Mouse (Mus musculus) spleen, adult 2 months (tissue): ENCODE measurements around the gene Il6ra.

ENCODE experiments used
- CTCF ChIP-seq: fragments of 200-500 bp; IDR thresholded peaks from 2 replicates; pipeline ENCODE4 v1.5.1; 2011; ENCODE audit warnings: mild to moderate bottlenecking, inconsistent platforms; ENCODE audit not compliant: insufficient read depth, insufficient read length, insufficient replicate concordance; ENCODE audit errors: extremely low read depth
- POLR2A ChIP-seq: fragments of 200-500 bp; IDR thresholded peaks from 2 replicates; pipeline ENCODE4 v1.6.1; 2011; ENCODE audit warnings: low read depth, low read length, inconsistent platforms

DNA sequence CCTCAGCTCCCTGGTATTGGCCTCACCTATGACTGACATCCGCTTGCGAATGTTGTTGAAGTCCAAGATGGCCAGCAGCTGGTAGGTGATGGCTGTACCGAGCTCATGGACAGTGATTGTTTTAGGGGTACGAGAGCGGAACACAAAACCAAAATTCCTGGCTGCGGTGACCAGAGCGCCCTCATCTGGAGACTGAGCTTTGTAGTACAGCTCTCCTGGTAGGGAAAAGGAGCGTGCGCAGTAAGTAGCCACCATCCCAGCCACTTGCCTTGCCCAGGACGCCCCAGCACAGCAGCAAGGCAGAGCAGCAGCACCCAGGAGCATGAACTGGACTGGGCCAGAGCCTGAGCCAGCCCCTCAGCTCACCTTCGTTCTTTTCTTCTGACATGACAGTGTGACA is 35.0 kb upstream of the Il6ra start:
- no peak for TF ChIP-seq CTCF
- no peak for TF ChIP-seq POLR2A
